1 mouse cellular context compared by ENCODE assay signal in the genomic region with DNA sequence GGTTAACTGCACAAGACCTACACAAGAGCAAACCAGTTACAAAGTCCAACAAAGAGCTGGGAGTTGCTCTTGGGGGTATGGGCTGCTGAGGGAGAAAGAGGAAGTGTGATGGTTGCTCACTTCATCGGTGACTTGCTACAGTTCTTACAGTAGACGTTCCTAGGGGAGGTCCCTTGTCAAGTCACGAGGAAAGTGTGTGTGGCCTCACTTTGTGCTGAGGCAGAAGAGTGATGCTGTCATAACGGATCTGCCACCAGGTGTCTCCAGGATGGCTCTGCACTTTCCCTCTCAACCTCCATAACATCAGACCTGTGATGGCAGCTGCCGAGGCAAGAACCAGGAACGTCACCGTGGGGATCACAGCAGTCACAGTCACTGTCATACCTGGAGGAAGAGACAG.
TF ChIP-seq lines count a peak whose summit lies in the region.

No protein-coding gene starts in this region.

TF ChIP-seq in MEL, 35 proteins besides CTCF, POLR2A, EP300 and RAD21:
- TF ChIP-seq SMC3 (IDR thresholded peaks at IDR 0.05; ENCODE audit: low read depth, low read length) (peak; percentile 26), NELFE (IDR thresholded peaks at IDR 0.05; ENCODE audit: low read depth, low read length) (no peak)
